Mouse (Mus musculus) cerebellum, adult 9-10 months (tissue): ENCODE data around the gene Nup93.

Source experiments
- DNase-seq: peaks from one replicate; pipeline ENCODE4 v3.0.0; 2022

Nup93 gene

DNA sequence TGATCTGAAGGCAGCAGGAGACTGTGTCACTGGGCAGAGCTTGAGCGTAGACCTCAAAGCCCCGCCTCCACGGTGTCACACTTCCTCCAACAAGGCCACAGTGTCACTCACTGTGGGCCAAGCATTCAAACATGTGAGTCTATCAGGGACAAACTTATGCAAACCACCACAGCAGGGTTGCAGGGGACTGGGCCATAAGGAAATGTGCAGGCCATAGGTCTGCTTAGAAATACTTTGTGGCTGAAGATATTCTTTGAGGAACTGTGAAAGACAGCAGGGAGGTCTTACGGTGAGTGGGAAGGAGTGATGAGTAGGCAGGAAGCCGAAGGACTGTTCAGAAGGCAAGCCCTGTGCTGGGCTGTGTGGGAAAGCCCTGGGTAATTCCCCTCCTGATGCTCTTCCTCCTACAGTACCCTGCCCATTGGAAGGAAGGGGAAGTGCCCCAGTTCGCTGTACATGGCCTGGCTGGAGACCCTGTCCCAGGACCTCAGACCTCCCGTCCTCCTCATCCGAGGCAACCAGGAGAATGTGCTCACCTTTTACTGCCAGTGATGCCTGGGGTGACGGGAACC is 151.1 kb downstream of the Nup93 start:
- DNase-seq = no peak
